Mouse (Mus musculus): Measurements from ENCODE around the gene Gm43951. TPM values are rescaled to one million over a fixed set of nuclear protein-coding genes. Genes with fewer than 3 reads are reported as not detected.

The Gm43951 gene
- polyA plus RNA-seq, 1 experiment from 2014 or later, result 0.09 TPM

Other genes starting within 250 kb of the Gm43951 start
- gene Aipl1, start 169.3 kb downstream of the Gm43951 start, polyA plus RNA-seq (2015; fragmentation: Nextera tagmentation; extraction: Ambion mirVana), result 0.30 and 0.39 TPM in 2 replicates
- 131 and 137 TPM in 2 replicates for gene Pimreg, start 164.8 kb downstream of the Gm43951 start, polyA plus RNA-seq (2015; fragmentation: Nextera tagmentation; extraction: Ambion mirVana)
- gene Pitpnm3, start 71.1 kb downstream of the Gm43951 start, polyA plus RNA-seq (2015; fragmentation: Nextera tagmentation; extraction: Ambion mirVana), result 0.15 and 0.16 TPM in 2 replicates
- gene 4933427D14Rik, start 619 bp upstream of the Gm43951 start, polyA plus RNA-seq (2015; fragmentation: Nextera tagmentation; extraction: Ambion mirVana), result 11.7 and 13.1 TPM in 2 replicates
- gene Txndc17, start 707 bp upstream of the Gm43951 start, polyA plus RNA-seq (2015; fragmentation: Nextera tagmentation; extraction: Ambion mirVana), result 207 and 210 TPM in 2 replicates
- 45.5 and 46.1 TPM in 2 replicates for gene Med31, start 8.8 kb upstream of the Gm43951 start, polyA plus RNA-seq (2015; fragmentation: Nextera tagmentation; extraction: Ambion mirVana)
- gene Slc13a5, start 60.4 kb upstream of the Gm43951 start, polyA plus RNA-seq (2015; fragmentation: Nextera tagmentation; extraction: Ambion mirVana), result 0.12 and 0.45 TPM in 2 replicates
- gene Xaf1, start 94.8 kb upstream of the Gm43951 start, polyA plus RNA-seq (2015; fragmentation: Nextera tagmentation; extraction: Ambion mirVana), result 4.9 and 5.1 TPM in 2 replicates
- not detected in 2 replicates for gene Fbxo39, start 107.6 kb upstream of the Gm43951 start, polyA plus RNA-seq (2015; fragmentation: Nextera tagmentation; extraction: Ambion mirVana)
- 6.1 and 6.5 TPM in 2 replicates for gene Tekt1, start 155.6 kb upstream of the Gm43951 start, polyA plus RNA-seq (2015; fragmentation: Nextera tagmentation; extraction: Ambion mirVana)
- 109 and 124 TPM in 2 replicates for gene Smtnl2, start 204.9 kb upstream of the Gm43951 start, polyA plus RNA-seq (2015; fragmentation: Nextera tagmentation; extraction: Ambion mirVana)
- 1.6 and 2.2 TPM in 2 replicates for gene Ggt6, start 228.7 kb upstream of the Gm43951 start, polyA plus RNA-seq (2015; fragmentation: Nextera tagmentation; extraction: Ambion mirVana)
- 175 and 177 TPM in 2 replicates for gene Mybbp1a, start 234.5 kb upstream of the Gm43951 start, polyA plus RNA-seq (2015; fragmentation: Nextera tagmentation; extraction: Ambion mirVana)

Data from kidney, embryonic 16.5 days (tissue).